Mouse (Mus musculus): ENCODE measurements at regions not wholly inside any gene's neighbourhood (a gene's known extent, or its start where the extent isn't known, plus 50 kb on each side); places are given as distances from the start of the nearest gene placed in this dataset.

GRCm38 (mm10) chr4:56372711-56373110, 367.2 kb upstream of the Gm26657 start:
- no peak for TF ChIP-seq CTCF (IDR thresholded peaks at IDR 0.05; ENCODE audit: borderline replicate concordance, extremely low read depth, insufficient read depth, insufficient read length)
- no peak for TF ChIP-seq POLR2A (IDR thresholded peaks at IDR 0.05; ENCODE audit: borderline replicate concordance, extremely low read depth, insufficient read depth, insufficient read length, poor library complexity, severe bottlenecking)

Data from brain, embryonic 14.5 days (tissue).